In genomic region chr7:131184339-131184738, GRCm38 (mm10) we compare ENCODE assay signal across 21 mouse cellular contexts. TPM values are rescaled to one million over a fixed set of nuclear protein-coding genes. Genes with fewer than 3 reads are reported as not detected.
"Had no signal": no experiment of that assay in that cellular context is flagged by ENCODE, and none has a peak within 500 bp of the region (broad histone marks: within the 10 kb centered on the region; RNA-seq: fewer than 3 reads in every experiment).

No protein-coding gene starts in this region.

- H3K27ac ChIP-seq: limb, embryonic 12.5 days; liver, embryonic 13.5 days; macrophage; midbrain, embryonic 15.5 days; neural tube, embryonic 12.5 days; stomach, embryonic 15.5 days had no signal

- H3K9me3 ChIP-seq: limb, embryonic 12.5 days; liver, embryonic 13.5 days; megakaryocyte, embryonic 14.5 days; midbrain, embryonic 15.5 days; neural tube, embryonic 12.5 days; stomach, embryonic 15.5 days had no signal

- H3K27me3 ChIP-seq: limb, embryonic 12.5 days; liver, embryonic 13.5 days; megakaryocyte, embryonic 14.5 days; midbrain, embryonic 15.5 days; neural tube, embryonic 12.5 days; stomach, embryonic 15.5 days had no signal

- H3K36me3 ChIP-seq: limb, embryonic 12.5 days; liver, embryonic 13.5 days; midbrain, embryonic 15.5 days; neural tube, embryonic 12.5 days; stomach, embryonic 15.5 days had no signal

- H3K4me1 ChIP-seq: limb, embryonic 12.5 days; liver, embryonic 13.5 days; megakaryocyte, embryonic 14.5 days; midbrain, embryonic 15.5 days; neural tube, embryonic 12.5 days; stomach, embryonic 15.5 days had no signal

- H3K4me2 ChIP-seq: limb, embryonic 12.5 days; liver, embryonic 13.5 days; midbrain, embryonic 11.5 days; midbrain, embryonic 15.5 days; neural tube, embryonic 12.5 days; stomach, embryonic 15.5 days had no signal

- H3K9ac ChIP-seq: limb, embryonic 12.5 days; liver, embryonic 13.5 days; liver, postnatal 0 days; midbrain, embryonic 15.5 days; neural tube, embryonic 12.5 days; stomach, embryonic 15.5 days had no signal

- H3K4me3 ChIP-seq: limb, embryonic 12.5 days; liver, embryonic 13.5 days; megakaryocyte, embryonic 14.5 days; midbrain, embryonic 15.5 days; neural tube, embryonic 12.5 days; stomach, embryonic 15.5 days had no signal

- ATAC-seq: liver, postnatal 0 days; midbrain, embryonic 15.5 days had no signal

- DNase-seq: kidney, adult 18-20 months; kidney, postnatal 10 days; layer of hippocampus, adult 9-11 months; layer of hippocampus, postnatal 36 days; liver; liver, embryonic 13.5 days; liver, postnatal 0 days; lung, postnatal 14 days; right cerebral cortex, postnatal 14 days; thymus, postnatal 36 days had no signal

RNA-seq across cellular contexts. Expression of gene 5430419D17Rik, which starts 10.1 kb away (rescaled TPM):
- polyA plus RNA-seq: intestine, embryonic 14.5 days; large intestine, adult 2 months; limb, embryonic 12.5 days; liver, embryonic 13.5 days; liver, postnatal 0 days; macrophage; midbrain, embryonic 11.5 days; midbrain, embryonic 15.5 days; neural tube, embryonic 12.5 days had no signal

RNA-seq across cellular contexts. Expression of gene 4933402N03Rik, which starts 38.2 kb away (rescaled TPM):
- polyA plus RNA-seq: intestine, embryonic 14.5 days; large intestine, adult 2 months; limb, embryonic 12.5 days; liver, embryonic 13.5 days; liver, postnatal 0 days; macrophage; midbrain, embryonic 11.5 days; midbrain, embryonic 15.5 days; neural tube, embryonic 12.5 days; spleen, adult 2 months; stomach, embryonic 15.5 days; thymus, postnatal 0 days had no signal
